ENCODE assay signal across 13 mouse cellular contexts in the genomic region with DNA sequence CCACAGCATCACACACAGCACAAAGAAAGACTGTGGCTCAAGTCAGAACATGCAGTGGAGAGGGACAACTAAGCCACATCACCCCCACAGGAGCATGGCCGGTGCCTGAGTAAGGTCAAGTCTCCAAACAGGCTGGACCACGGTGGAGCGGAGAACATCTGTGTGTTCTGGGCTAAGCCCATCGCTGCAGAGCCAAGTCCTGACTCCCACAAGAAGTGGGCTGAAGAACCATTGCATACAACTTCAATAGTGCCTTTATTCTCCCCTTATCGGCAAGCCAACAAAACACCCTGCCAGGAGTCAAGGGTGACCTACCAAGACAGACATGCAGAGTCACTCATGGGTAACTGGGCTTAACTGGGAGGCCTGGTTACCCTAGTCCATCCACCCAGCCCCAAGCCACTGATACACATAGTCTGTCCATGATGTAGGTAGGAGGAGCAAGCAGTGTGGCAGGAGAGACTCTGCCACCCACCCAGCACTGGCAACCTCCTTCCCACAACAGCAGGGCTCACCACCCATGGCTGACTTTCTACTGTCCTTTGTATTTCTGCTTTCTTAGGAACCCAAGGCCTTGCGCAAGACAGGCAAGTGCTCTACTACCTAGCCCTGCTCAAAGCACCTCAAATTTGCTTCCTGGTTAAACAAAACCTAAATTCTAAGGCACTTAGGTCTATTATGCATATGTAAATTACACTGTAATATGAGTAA. TPM values are rescaled to one million over a fixed set of nuclear protein-coding genes. Genes with fewer than 3 reads are reported as not detected.
A peak's percentile ranks its signal among the peaks of the same experiment; 100 is the strongest.
DNase-seq lines count a peak whose midpoint lies in the region; ATAC-seq and TF ChIP-seq lines count a peak whose summit lies in the region.
"Had no signal": no experiment of that assay in that cellular context is flagged by ENCODE, and none has a peak within 500 bp of the region (broad histone marks: within the 10 kb centered on the region; RNA-seq: fewer than 3 reads in every experiment).

No protein-coding gene starts in this region.

- H3K36me3 ChIP-seq in heart, embryonic 12.5 days = 0 out of 2 replicates have a peak, but pooled peaks cover 9% of the 10 kb centered on the region
- no peaks in the 10 kb centered on the region for H3K36me3 ChIP-seq in limb, embryonic 10.5 days
- H3K36me3 ChIP-seq in stomach, postnatal 0 days (ENCODE audit: control insufficient read depth, insufficient read depth, low read length) = no peaks in the 10 kb centered on the region
- H3K36me3 ChIP-seq: G1E; hindbrain, embryonic 12.5 days had no signal

- WGBS in heart, embryonic 12.5 days = 70% methylated on average over 6 of the region's 6 CpGs
- WGBS in limb, embryonic 10.5 days = 87% methylated on average over 6 of the region's 6 CpGs
- 55% methylated on average over 6 of the region's 6 CpGs for WGBS in stomach, postnatal 0 days

- H3K4me1 ChIP-seq in heart, embryonic 12.5 days (replicated peaks) = peaks cover 89% of the 10 kb centered on the region
- peaks cover 64% of the 10 kb centered on the region for H3K4me1 ChIP-seq in limb, embryonic 10.5 days
- H3K4me1 ChIP-seq in stomach, postnatal 0 days (replicated peaks; ENCODE audit: control insufficient read depth, insufficient read depth) = 0 out of 2 replicates have a peak, but pooled peaks cover 3% of the 10 kb centered on the region

- H3K27me3 ChIP-seq in heart, embryonic 12.5 days (replicated peaks) = no peaks in the 10 kb centered on the region
- H3K27me3 ChIP-seq in limb, embryonic 10.5 days (ENCODE audit: low read depth, poor library complexity, severe bottlenecking) = no peaks in the 10 kb centered on the region
- H3K27me3 ChIP-seq in stomach, postnatal 0 days (ENCODE audit: control insufficient read depth, insufficient read depth, low read length) = no peaks in the 10 kb centered on the region

- 0 out of 2 replicates have a peak overlapping the region, but pooled peaks have one; percentile 0 for H3K4me2 ChIP-seq in heart, embryonic 12.5 days
- no peak overlapping the region for H3K4me2 ChIP-seq in stomach, postnatal 0 days (replicated peaks; ENCODE audit: low read depth)
- H3K4me2 ChIP-seq: hindbrain, embryonic 12.5 days had no signal

- 0 out of 2 replicates have a peak overlapping the region, but pooled peaks have one; percentile 18 for H3K9ac ChIP-seq in heart, embryonic 12.5 days
- no peak overlapping the region for H3K9ac ChIP-seq in stomach, postnatal 0 days (ENCODE audit: low read length)
- H3K9ac ChIP-seq: hindbrain, embryonic 12.5 days; liver, embryonic 14.5 days had no signal

- no peak overlapping the region for H3K4me3 ChIP-seq in heart, embryonic 12.5 days
- H3K4me3 ChIP-seq in limb, embryonic 10.5 days = no peak overlapping the region
- no peak overlapping the region for H3K4me3 ChIP-seq in stomach, postnatal 0 days (ENCODE audit: low read depth, low read length)
- H3K4me3 ChIP-seq: hindbrain, embryonic 12.5 days had no signal

- H3K27ac ChIP-seq in heart, embryonic 12.5 days (ENCODE audit: poor library complexity, severe bottlenecking) = peak overlapping the region; percentile 0
- peak overlapping the region; percentile 0 for H3K27ac ChIP-seq in limb, embryonic 10.5 days
- H3K27ac ChIP-seq in stomach, postnatal 0 days (replicated peaks) = peak overlapping the region; percentile 40
- H3K27ac ChIP-seq: hindbrain, embryonic 12.5 days; liver, embryonic 14.5 days had no signal

- no peak for TF ChIP-seq CTCF in stomach, postnatal 0 days (IDR thresholded peaks at IDR 0.05; ENCODE audit: low read depth)

- no peak for ATAC-seq in heart, embryonic 12.5 days (ENCODE audit: insufficient number of reproducible peaks, low FRiP score)
- peak; percentile 55; the same call in 1 of the 2 replicates for ATAC-seq in stomach, postnatal 0 days (ENCODE audit: low FRiP score, low TSS enrichment)
- ATAC-seq: forebrain, embryonic 14.5 days had no signal

- TF ChIP-seq EP300 in stomach, postnatal 0 days (optimal IDR thresholded peaks at IDR 0.05) = no peak

- DNase-seq in heart, adult 8-10 months (ENCODE audit: low spot score) = no peak
- peak; percentile 53 for DNase-seq in testis, postnatal 10 days (ENCODE audit: low spot score)
- no peak for DNase-seq in testis, postnatal 14 days (ENCODE audit: low spot score)
- DNase-seq in limb, embryonic 10.5 days (ENCODE audit: low spot score) = no peak
- DNase-seq in stomach, postnatal 0 days (ENCODE audit: low spot score) = peak; percentile 23
- DNase-seq in T-cell, adult 2 months (ENCODE audit: low spot score) = no peak
- DNase-seq in urinary bladder, postnatal 25 days (ENCODE audit: low spot score) = no peak
- DNase-seq: right cerebral cortex, postnatal 25 days had no signal

- no peaks in the 10 kb centered on the region for H3K9me3 ChIP-seq in heart, embryonic 12.5 days (replicated peaks)
- H3K9me3 ChIP-seq in limb, embryonic 10.5 days (replicated peaks) = no peaks in the 10 kb centered on the region
- no peaks in the 10 kb centered on the region for H3K9me3 ChIP-seq in stomach, postnatal 0 days (ENCODE audit: control insufficient read depth, low read length)
- H3K9me3 ChIP-seq: G1E; hindbrain, embryonic 12.5 days had no signal

RNA-seq across cellular contexts. Expression of a gene that starts 8.4 kb away (rescaled TPM):
- 33.9 and 37.4 TPM in 2 replicates for polyA plus RNA-seq in heart, embryonic 12.5 days (2016; fragmentation: Nextera tagmentation; extraction: Ambion mirVana)
- total RNA-seq in heart, adult 8-10 months (2022) = 10 to 100 TPM; 11.3 to 21.8 (median 12.9) TPM
- polyA plus RNA-seq in limb, embryonic 10.5 days (2016; fragmentation: Nextera tagmentation; extraction: Ambion mirVana) = 26.2 and 28.1 TPM in 2 replicates
- 5.6 and 5.7 TPM in 2 replicates for polyA plus RNA-seq in stomach, postnatal 0 days (2015; fragmentation: Nextera tagmentation; extraction: Ambion mirVana)
- total RNA-seq: G1E had no signal

RNA-seq across cellular contexts. Expression of a gene that starts 42.8 kb away (rescaled TPM):
- polyA plus RNA-seq in heart, embryonic 12.5 days (2016; fragmentation: Nextera tagmentation; extraction: Ambion mirVana) = not detected in 2 replicates
- total RNA-seq in heart, adult 8-10 months (2022) = under 1 TPM in 1 of 4 experiments, not detected in 3; 0.11 TPM
- 0.13 and 0.36 TPM in 2 replicates for polyA plus RNA-seq in limb, embryonic 10.5 days (2016; fragmentation: Nextera tagmentation; extraction: Ambion mirVana)
- 0.05 TPM in 1 of 2 replicates, not detected in the other for polyA plus RNA-seq in stomach, postnatal 0 days (2015; fragmentation: Nextera tagmentation; extraction: Ambion mirVana)
- total RNA-seq: G1E had no signal
- polyA plus RNA-seq: forebrain, embryonic 14.5 days; G1E had no signal

Comparison
In these comparisons a context has a peak if more than half of its experiments do, and no peak if none do; other contexts are left out.
1. DNase-seq: peak in testis, postnatal 10 days (single experiment) and stomach, postnatal 0 days (single experiment); none in heart, adult 8-10 months (single experiment), testis, postnatal 14 days (single experiment), limb, embryonic 10.5 days (single experiment), T-cell, adult 2 months (single experiment) and urinary bladder, postnatal 25 days (single experiment).
2. Peak in every context shown above with its lines, with median percentiles within 50 percentile points of each other: H3K27ac ChIP-seq.